Mouse (Mus musculus) stomach, postnatal 0 days (tissue): Measurements from ENCODE around the gene Lrrc46. TPM values are rescaled to one million over a fixed set of nuclear protein-coding genes. Genes with fewer than 3 reads are reported as not detected.

Experiments used
- ATAC-seq: fragments of 200-750 bp; cut with Nextera tagmentation; 2 replicates; pipeline ENCODE4 v1.8.0; 2017; ENCODE audit not compliant: low FRiP score, low TSS enrichment
- DNase-seq: peaks from one replicate; pipeline ENCODE4 v3.0.0-alpha.2; 2016; ENCODE audit warnings: low spot score
- H3K27ac ChIP-seq: fragments of 300-500 bp; sonication (generic); replicated peaks from 2 replicates; pipeline ENCODE4 v1.5.1; 2014; ENCODE audit warnings: mild to moderate bottlenecking, control low read depth
- H3K27me3 ChIP-seq: fragments of 300-500 bp; sonication (generic); 2 replicates; pipeline ENCODE4 v1.6.1; 2014; ENCODE audit warnings: low read length; ENCODE audit not compliant: control insufficient read depth, insufficient read depth
- H3K36me3 ChIP-seq: fragments of 300-500 bp; sonication (generic); 2 replicates; pipeline ENCODE4 v1.6.1; 2014; ENCODE audit warnings: low read length, mixed read lengths; ENCODE audit not compliant: control insufficient read depth, insufficient read depth
- H3K4me1 ChIP-seq: fragments of 300-500 bp; sonication (generic); replicated peaks from 2 replicates; pipeline ENCODE4 v1.6.1; 2014; ENCODE audit warnings: antibody characterized with exemption; ENCODE audit not compliant: control insufficient read depth, insufficient read depth
- H3K4me2 ChIP-seq: fragments of 300-500 bp; sonication (generic); replicated peaks from 2 replicates; pipeline ENCODE4 v1.6.1; 2014; ENCODE audit warnings: low read depth, mild to moderate bottlenecking, control low read depth, moderate library complexity
- H3K4me3 ChIP-seq: fragments of 300-500 bp; sonication (generic); 2 replicates; pipeline ENCODE4 v1.5.1; 2014; ENCODE audit warnings: low read depth, low read length, control low read depth
- H3K9ac ChIP-seq: fragments of 300-500 bp; sonication (generic); 2 replicates; pipeline ENCODE4 v1.6.1; 2014; ENCODE audit warnings: mild to moderate bottlenecking, low read length, control low read depth, mixed read lengths
- H3K9me3 ChIP-seq: fragments of 300-500 bp; sonication (generic); 2 replicates; pipeline ENCODE4 v1.6.1; 2016; ENCODE audit warnings: low read length; ENCODE audit not compliant: control insufficient read depth
- CTCF ChIP-seq: IDR thresholded peaks from 2 replicates; pipeline ENCODE4 v1.5.1; 2016; ENCODE audit warnings: antibody characterized with exemption, low read depth, mild to moderate bottlenecking, moderate library complexity
- EP300 ChIP-seq: optimal IDR thresholded peaks from 2 replicates; pipeline ENCODE3; 2016; ENCODE audit warnings: antibody characterized with exemption
- WGBS: fragments of 180-500 bp; shearing (Covaris S2); extraction: QIAGEN DNeasy Blood & Tissue Kit; methylation state at CpG from one replicate; pipeline ENCODE4 v1.1.7; 2014; 5-methylcytosine and 5-hydroxymethylcytosine counted together
- polyA plus RNA-seq: library from polyadenylated mRNA; unstranded; fragments of >200 nt; fragmentation: Nextera tagmentation; extraction: Ambion mirVana; gene quantifications from 2 replicates; pipeline ENCODE4 v1.2.1, GENCODE M21; 2015

Gene Lrrc46
- polyA plus RNA-seq, 1 experiment from 2014 or later, result 0.36 TPM

DNA sequence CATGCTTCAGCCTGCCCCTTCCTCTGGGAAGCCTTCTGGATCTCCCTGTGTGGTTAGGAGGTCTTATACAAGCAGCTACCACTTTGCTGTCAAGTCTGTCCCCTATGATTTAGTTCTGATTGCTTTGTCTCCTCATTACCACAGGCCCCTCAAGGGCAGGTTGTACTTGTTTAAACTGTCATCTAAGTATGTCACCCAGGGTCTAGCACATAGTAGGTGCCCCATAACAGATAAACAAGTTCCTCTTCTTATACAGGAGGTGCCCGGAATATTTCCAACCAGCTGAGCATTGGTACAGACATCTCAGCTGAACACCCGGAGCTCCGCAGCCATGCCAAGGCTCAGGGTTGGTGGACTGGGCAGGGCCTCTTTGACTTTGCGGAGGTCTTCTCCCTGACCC is 8.7 kb downstream of the Lrrc46 start:
- Histone ChIP-seq H3K4me3 (no peak overlapping the region), H3K36me3 (no peaks in the 10 kb centered on the region), H3K27me3 (no peaks in the 10 kb centered on the region), H3K9ac (no peak overlapping the region), H3K4me2 (no peak overlapping the region), H3K4me1 (no peaks in the 10 kb centered on the region), H3K9me3 (no peaks in the 10 kb centered on the region), H3K27ac (no peak overlapping the region)
- ATAC-seq (no peak), DNase-seq (no peak)
- WGBS, result 94% methylated on average over 4 of the region's 4 CpGs
- TF ChIP-seq CTCF, result no peak
- no peak for TF ChIP-seq EP300

DNA sequence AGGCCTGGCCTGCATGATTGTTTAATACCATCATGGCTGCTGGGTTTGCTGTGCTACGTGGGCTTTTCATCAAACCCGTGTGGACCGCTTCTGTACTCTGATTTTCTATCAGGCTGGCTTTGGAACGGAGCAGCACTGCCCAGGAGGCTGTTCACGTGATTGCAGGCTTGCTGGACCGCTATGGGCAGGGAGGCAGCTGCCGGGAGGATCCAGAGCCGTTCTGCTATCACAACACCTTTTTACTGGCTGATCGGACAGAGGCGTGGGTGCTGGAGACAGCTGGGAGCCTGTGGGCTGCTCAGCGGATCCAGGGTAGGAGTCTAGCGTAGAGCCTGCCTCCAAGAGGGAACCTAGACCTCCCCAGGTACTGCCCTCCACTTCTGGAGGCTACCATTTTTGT is 9.2 kb downstream of the Lrrc46 start:
- TF ChIP-seq CTCF, result no peak
- no peak for TF ChIP-seq EP300
- no peak for ATAC-seq
- WGBS, result 74% methylated on average over 12 of the region's 12 CpGs
- Histone ChIP-seq H3K27ac (no peak overlapping the region), H3K27me3 (no peaks in the 10 kb centered on the region), H3K36me3 (no peaks in the 10 kb centered on the region), H3K9me3 (no peaks in the 10 kb centered on the region), H3K4me3 (no peak overlapping the region), H3K4me2 (no peak overlapping the region), H3K4me1 (no peaks in the 10 kb centered on the region), H3K9ac (no peak overlapping the region)
- DNase-seq, result no peak

DNA sequence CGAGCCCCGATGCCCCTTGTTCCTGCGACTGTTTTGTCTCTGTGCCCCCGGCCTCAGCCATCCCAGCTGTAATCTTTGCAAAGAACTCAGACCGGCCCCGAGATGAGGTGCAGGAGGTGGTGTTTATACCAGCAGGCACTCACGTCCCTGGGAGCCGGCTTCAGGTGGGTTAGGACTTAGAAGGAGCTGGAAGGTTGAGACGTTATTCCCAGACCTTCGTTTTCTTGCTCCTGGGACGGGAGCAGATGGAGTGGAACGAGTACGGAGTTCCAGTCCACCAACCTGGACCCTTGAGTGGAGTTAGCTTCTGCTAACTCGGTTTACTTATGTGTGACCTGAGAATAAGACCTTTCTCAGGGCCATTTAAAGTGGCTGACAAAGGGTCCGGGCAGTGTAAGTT is 10.8 kb downstream of the Lrrc46 start:
- Histone ChIP-seq H3K4me2 (peak overlapping the region; percentile 80), H3K36me3 (no peaks in the 10 kb centered on the region), H3K9ac (peak overlapping the region; percentile 69), H3K9me3 (no peaks in the 10 kb centered on the region), H3K27ac (peak overlapping the region; percentile 74), H3K27me3 (no peaks in the 10 kb centered on the region), H3K4me1 (0 out of 2 replicates have a peak, but pooled peaks cover 5% of the 10 kb centered on the region), H3K4me3 (peak overlapping the region; percentile 73)
- WGBS, result 14% methylated on average over 15 of the region's 15 CpGs
- ATAC-seq (no peak), DNase-seq (no peak)
- TF ChIP-seq EP300 (no peak), CTCF (no peak)

GRCm38 (mm10) chr11:97029686-97030417 is 11.4 kb downstream of the Lrrc46 start, which contains the start of gene Scrn2:
Scrn2 (plus strand) TSS chr11:97029938.
- peak; percentile 76 for ATAC-seq
- TF ChIP-seq EP300 (no peak), CTCF (peak; percentile 95)
- peak; percentile 94 for DNase-seq

GRCm38 (mm10) chr11:97025721-97026344 is 15.4 kb downstream of the Lrrc46 start:
- Histone ChIP-seq H3K27ac (peak overlapping the region; percentile 81), H3K36me3 (no peaks in the 10 kb centered on the region), H3K9ac (peak overlapping the region; percentile 57), H3K4me3 (peak overlapping the region; percentile 23), H3K4me2 (peak overlapping the region; percentile 55), H3K9me3 (no peaks in the 10 kb centered on the region), H3K4me1 (0 out of 2 replicates have a peak, but pooled peaks cover 8% of the 10 kb centered on the region), H3K27me3 (no peaks in the 10 kb centered on the region; the same call in 1 of the 2 replicates)
- peak; percentile 89 for DNase-seq
- WGBS, result 5% methylated on average over 17 of the region's 17 CpGs
- peak; percentile 39 for ATAC-seq
- TF ChIP-seq EP300, result no peak
- TF ChIP-seq CTCF, result peak; percentile 98

More at GRCm38 (mm10) chr11:97029686-97030417, 11.4 kb downstream of the Lrrc46 start, which contains the start of gene Scrn2:
- Histone ChIP-seq H3K4me1 (0 out of 2 replicates have a peak, but pooled peaks cover 6% of the 10 kb centered on the region), H3K4me3 (peak within 1 kb of the TSS; percentile 73), H3K27me3 (no peaks in the 10 kb centered on the region), H3K9me3 (no peaks in the 10 kb centered on the region), H3K9ac (peak within 1 kb of the TSS; percentile 69), H3K4me2 (peak within 1 kb of the TSS; percentile 80), H3K27ac (peak within 1 kb of the TSS; percentile 74), H3K36me3 (no peaks in the 10 kb centered on the region)
- WGBS, result under 1% methylated on average over 25 of the region's 25 CpGs

DNA sequence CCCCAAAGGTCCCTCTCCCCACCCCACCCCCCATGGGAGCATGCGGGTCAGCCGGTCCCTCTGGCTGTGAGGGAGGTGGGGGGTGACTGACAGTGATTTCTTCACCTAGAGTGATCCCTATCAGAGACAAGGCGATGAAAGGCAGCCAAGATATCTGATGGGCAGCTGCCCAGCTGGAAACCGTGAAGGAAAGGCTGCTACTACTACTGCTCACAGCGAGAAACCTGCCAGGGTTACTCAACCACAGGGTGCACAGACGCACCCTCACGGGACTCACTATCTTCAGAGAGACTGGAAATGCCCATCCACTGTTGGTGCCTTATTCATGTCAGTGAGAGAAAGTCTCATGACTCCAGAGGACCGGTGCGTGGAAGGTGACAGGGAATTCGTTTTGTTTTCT is 16.2 kb downstream of the Lrrc46 start:
- H3K9me3 ChIP-seq, result no peaks in the 10 kb centered on the region
- no peak overlapping the region for H3K4me2 ChIP-seq
- 51% methylated on average over 10 of the region's 10 CpGs for WGBS
- no peaks in the 10 kb centered on the region; the same call in 1 of the 2 replicates for H3K27me3 ChIP-seq
- H3K4me1 ChIP-seq, result 0 out of 2 replicates have a peak, but pooled peaks cover 8% of the 10 kb centered on the region
- TF ChIP-seq EP300 (no peak), CTCF (no peak)
- H3K4me3 ChIP-seq, result no peak overlapping the region
- peak overlapping the region; percentile 81; the same call in 1 of the 2 replicates for H3K27ac ChIP-seq
- ATAC-seq, result no peak
- no peak for DNase-seq
- no peaks in the 10 kb centered on the region for H3K36me3 ChIP-seq
- H3K9ac ChIP-seq, result no peak overlapping the region
